Mouse (Mus musculus): ENCODE results near the gene 2210408I21Rik. TPM values are rescaled to one million over a fixed set of nuclear protein-coding genes. Genes with fewer than 3 reads are reported as not detected.
"Not testable (repeated sequence)": the region's sequence is repeated elsewhere in the genome, so short reads cannot be mapped to it uniquely, and the experiment has no call there.

The 2210408I21Rik gene
- 10.9 and 13.3 TPM in 2 replicates for polyA plus RNA-seq (2015; fragmentation: Nextera tagmentation; extraction: Ambion mirVana)

DNA sequence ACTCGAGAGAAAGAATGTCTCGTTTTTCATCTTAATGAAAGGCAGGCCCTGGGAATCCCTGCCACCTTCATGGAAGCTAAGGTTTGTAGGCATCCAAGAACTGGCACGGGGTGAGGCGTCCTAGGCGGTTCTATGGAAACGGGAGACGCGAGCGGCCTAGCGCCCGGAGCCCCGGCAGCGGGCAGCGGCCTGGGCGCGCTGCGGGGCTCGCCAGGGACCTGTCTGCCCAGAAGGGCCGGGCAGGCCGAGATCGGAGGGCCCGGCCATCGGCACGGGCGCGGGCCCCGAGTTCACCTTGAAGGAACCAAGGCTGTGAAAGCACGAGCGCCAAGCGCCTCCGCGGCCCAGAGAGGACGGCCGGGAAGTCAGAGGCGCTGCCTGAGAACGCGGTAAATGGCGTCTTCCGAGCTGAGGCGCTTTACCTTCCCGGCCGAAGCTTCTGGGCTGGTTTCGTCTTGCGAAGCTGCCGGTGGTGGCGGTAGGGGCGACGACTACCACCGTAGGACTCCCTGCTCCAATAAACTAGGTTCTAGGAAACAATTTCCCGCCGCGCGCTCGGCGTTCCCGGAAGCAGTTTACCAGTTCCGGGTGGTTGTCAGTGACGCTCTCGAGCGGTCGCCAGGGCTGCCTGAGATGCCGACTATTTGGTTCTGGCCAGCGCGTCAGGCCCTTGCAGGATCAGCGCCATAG, at the start of gene 2210408I21Rik, which contains the start of gene Slf1:
2210408I21Rik (plus strand) TSS at position 610 of the 690 bp plus-strand sequence.
Slf1 (minus strand) TSS at position 543 of the 690 bp plus-strand sequence.
- peak; percentile 99 for ATAC-seq (ENCODE audit: low read depth)
- no peaks in the 10 kb centered on the region for H3K27me3 ChIP-seq
- peak within 1 kb of the TSS; percentile 91 for H3K9ac ChIP-seq
- no peaks in the 10 kb centered on the region for H3K36me3 ChIP-seq
- H3K4me3 ChIP-seq = peak within 1 kb of the TSS; percentile 100
- peaks cover 19% of the 10 kb centered on the region for H3K4me1 ChIP-seq (replicated peaks)
- peak within 1 kb of the TSS; percentile 91 for H3K27ac ChIP-seq (replicated peaks)
- H3K4me2 ChIP-seq = peak within 1 kb of the TSS; percentile 66
- no peaks in the 10 kb centered on the region for H3K9me3 ChIP-seq
- WGBS = under 1% methylated on average over 65 of the region's 65 CpGs

- H3K4me1 ChIP-seq (replicated peaks); ATAC-seq (ENCODE audit: low read depth); H3K27ac ChIP-seq (replicated peaks); H3K27me3 ChIP-seq; H3K4me3 ChIP-seq; H3K9me3 ChIP-seq; H3K4me2 ChIP-seq; H3K9ac ChIP-seq: not testable (repeated sequence)
- peaks cover 23% of the 10 kb centered on the region for H3K36me3 ChIP-seq
- 89% methylated on average over 1 of the region's 1 CpGs for WGBS
Observed at GRCm38 (mm10) chr13:77092876-77093275, 42.5 kb upstream of the 2210408I21Rik start.

- ATAC-seq (ENCODE audit: low read depth) = no peak
- no peak overlapping the region for H3K27ac ChIP-seq (replicated peaks)
- H3K9ac ChIP-seq = no peak overlapping the region
- H3K4me2 ChIP-seq = no peak overlapping the region
- no peaks in the 10 kb centered on the region for H3K27me3 ChIP-seq
- no peaks in the 10 kb centered on the region for H3K9me3 ChIP-seq
- no peaks in the 10 kb centered on the region for H3K4me1 ChIP-seq (replicated peaks)
- peaks cover 10% of the 10 kb centered on the region for H3K36me3 ChIP-seq
- H3K4me3 ChIP-seq = no peak overlapping the region
Observed at GRCm38 (mm10) chr13:77107734-77108133, 27.6 kb upstream of the 2210408I21Rik start.

- no peak overlapping the region for H3K4me3 ChIP-seq
- no peak overlapping the region for H3K9ac ChIP-seq
- H3K27me3 ChIP-seq = no peaks in the 10 kb centered on the region
- H3K27ac ChIP-seq (replicated peaks) = no peak overlapping the region
- WGBS = 97% methylated on average over 4 of the region's 4 CpGs
- H3K4me1 ChIP-seq (replicated peaks) = no peaks in the 10 kb centered on the region
- no peaks in the 10 kb centered on the region for H3K9me3 ChIP-seq
- H3K4me2 ChIP-seq = no peak overlapping the region
- no peaks in the 10 kb centered on the region for H3K36me3 ChIP-seq
- ATAC-seq (ENCODE audit: low read depth) = no peak
Observed at GRCm38 (mm10) chr13:77118695-77119094, 16.6 kb upstream of the 2210408I21Rik start.

- no peak overlapping the region for H3K27ac ChIP-seq (replicated peaks)
- no peaks in the 10 kb centered on the region for H3K9me3 ChIP-seq
- no peak overlapping the region for H3K4me2 ChIP-seq
- ATAC-seq (ENCODE audit: low read depth) = no peak
- no peak overlapping the region for H3K9ac ChIP-seq
- no peak overlapping the region for H3K4me3 ChIP-seq
- 81% methylated on average over 3 of the region's 3 CpGs for WGBS
- peaks cover 12% of the 10 kb centered on the region; the same call in 1 of the 2 replicates for H3K36me3 ChIP-seq
- H3K4me1 ChIP-seq (replicated peaks) = no peaks in the 10 kb centered on the region
- no peaks in the 10 kb centered on the region for H3K27me3 ChIP-seq
Observed at GRCm38 (mm10) chr13:77125159-77125558, 10.2 kb upstream of the 2210408I21Rik start.

- 92% methylated on average over 2 of the region's 2 CpGs for WGBS
- Histone ChIP-seq H3K4me1 (replicated peaks) (0 out of 2 replicates have a peak, but pooled peaks cover 5% of the 10 kb centered on the region), H3K27me3 (no peaks in the 10 kb centered on the region), H3K27ac (replicated peaks) (no peak overlapping the region), H3K9ac (no peak overlapping the region), H3K4me2 (no peak overlapping the region), H3K4me3 (no peak overlapping the region), H3K9me3 (no peaks in the 10 kb centered on the region), H3K36me3 (peaks cover 12% of the 10 kb centered on the region; the same call in 1 of the 2 replicates)
- ATAC-seq (ENCODE audit: low read depth) = no peak
Observed at GRCm38 (mm10) chr13:77128240-77128639, 7.1 kb upstream of the 2210408I21Rik start.

- no peaks in the 10 kb centered on the region for H3K36me3 ChIP-seq
- H3K4me1 ChIP-seq (replicated peaks) = peaks cover 14% of the 10 kb centered on the region
- H3K27ac ChIP-seq (replicated peaks) = no peak overlapping the region
- H3K27me3 ChIP-seq = no peaks in the 10 kb centered on the region
- H3K9ac ChIP-seq = no peak overlapping the region
- WGBS = 91% methylated on average over 2 of the region's 2 CpGs
- H3K4me2 ChIP-seq = no peak overlapping the region
- no peak overlapping the region for H3K4me3 ChIP-seq
- H3K9me3 ChIP-seq = no peaks in the 10 kb centered on the region
- ATAC-seq (ENCODE audit: low read depth) = no peak
Observed at GRCm38 (mm10) chr13:77131132-77131531, 4.2 kb upstream of the 2210408I21Rik start.

DNA sequence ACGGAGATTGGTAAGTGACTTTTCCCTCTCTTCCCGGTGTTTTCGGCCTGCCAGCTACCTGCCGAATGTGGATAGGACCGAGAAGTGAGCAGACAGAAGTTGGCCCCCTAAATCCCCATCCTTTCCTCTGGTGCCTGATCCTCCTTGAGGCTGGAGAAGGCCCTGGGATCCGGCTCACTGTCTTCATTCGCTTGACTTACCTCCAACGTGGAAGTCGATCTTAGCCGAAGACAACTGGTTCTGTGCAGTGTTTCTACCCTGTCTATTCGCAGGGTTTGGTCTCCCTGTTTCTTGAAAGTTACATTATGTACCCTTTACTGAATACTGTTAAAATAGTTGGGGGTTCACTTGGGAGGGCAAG, 261 bp downstream of the 2210408I21Rik start:
- Histone ChIP-seq H3K9ac (peak overlapping the region; percentile 91), H3K4me3 (peak overlapping the region; percentile 100), H3K27me3 (no peaks in the 10 kb centered on the region), H3K9me3 (no peaks in the 10 kb centered on the region), H3K4me2 (peak overlapping the region; percentile 66), H3K36me3 (no peaks in the 10 kb centered on the region), H3K4me1 (replicated peaks) (peaks cover 19% of the 10 kb centered on the region), H3K27ac (replicated peaks) (peak overlapping the region; percentile 91)
- WGBS = 1% methylated on average over 11 of the region's 11 CpGs
- ATAC-seq (ENCODE audit: low read depth) = peak; percentile 80

DNA sequence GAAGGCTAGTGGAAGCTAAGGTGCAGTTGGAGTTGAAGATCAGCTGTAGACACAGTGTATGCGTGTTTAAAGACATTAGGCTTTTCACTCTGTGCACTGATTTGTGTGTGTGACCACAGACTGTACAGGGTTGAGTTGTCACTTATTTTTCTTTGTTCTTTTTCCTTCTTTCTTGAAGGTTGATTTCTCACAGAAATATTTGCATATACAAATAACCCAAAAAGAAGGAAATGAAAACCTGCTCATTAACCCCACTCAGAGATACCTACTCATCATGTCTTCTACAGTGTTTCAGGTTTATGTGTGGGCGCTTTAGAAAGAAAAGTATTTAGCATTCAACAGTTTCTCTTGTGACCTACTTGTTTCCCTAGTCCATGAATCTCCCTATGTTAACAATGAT, 5.5 kb downstream of the 2210408I21Rik start:
- Histone ChIP-seq H3K9me3 (no peaks in the 10 kb centered on the region), H3K36me3 (no peaks in the 10 kb centered on the region), H3K4me3 (no peak overlapping the region), H3K27ac (replicated peaks) (no peak overlapping the region), H3K9ac (no peak overlapping the region), H3K4me2 (no peak overlapping the region), H3K4me1 (replicated peaks) (peaks cover 7% of the 10 kb centered on the region), H3K27me3 (no peaks in the 10 kb centered on the region)
- 79% methylated on average over 2 of the region's 2 CpGs for WGBS
- no peak for ATAC-seq (ENCODE audit: low read depth)

- no peak overlapping the region for H3K27ac ChIP-seq (replicated peaks)
- ATAC-seq (ENCODE audit: low read depth) = no peak
Observed at GRCm38 (mm10) chr13:77177931-77178330, 42.6 kb downstream of the 2210408I21Rik start.

GRCm38 (mm10) chr13:77190606-77191005, 55.3 kb downstream of the 2210408I21Rik start:
- H3K4me1 ChIP-seq (replicated peaks) = no peaks in the 10 kb centered on the region
- H3K27ac ChIP-seq (replicated peaks) = no peak overlapping the region
- no peaks in the 10 kb centered on the region for H3K9me3 ChIP-seq
- H3K4me2 ChIP-seq = no peak overlapping the region
- peaks cover 7% of the 10 kb centered on the region; the same call in 1 of the 2 replicates for H3K36me3 ChIP-seq
- no peaks in the 10 kb centered on the region for H3K27me3 ChIP-seq
- H3K9ac ChIP-seq = no peak overlapping the region
- H3K4me3 ChIP-seq = no peak overlapping the region
- WGBS = 90% methylated on average over 8 of the region's 8 CpGs
- no peak for ATAC-seq (ENCODE audit: low read depth)

More at GRCm38 (mm10) chr13:77177931-77178330, 42.6 kb downstream of the 2210408I21Rik start:
- no peak overlapping the region for H3K9ac ChIP-seq
- H3K36me3 ChIP-seq = no peaks in the 10 kb centered on the region
- no peaks in the 10 kb centered on the region for H3K4me1 ChIP-seq (replicated peaks)
- no peaks in the 10 kb centered on the region for H3K9me3 ChIP-seq
- no peak overlapping the region for H3K4me2 ChIP-seq
- no peak overlapping the region for H3K4me3 ChIP-seq
- no peaks in the 10 kb centered on the region for H3K27me3 ChIP-seq

- Histone ChIP-seq H3K27me3 (no peaks in the 10 kb centered on the region), H3K36me3 (peaks cover 7% of the 10 kb centered on the region; the same call in 1 of the 2 replicates), H3K9me3 (no peaks in the 10 kb centered on the region), H3K9ac (no peak overlapping the region), H3K4me1 (replicated peaks) (no peaks in the 10 kb centered on the region), H3K4me2 (no peak overlapping the region), H3K4me3 (no peak overlapping the region), H3K27ac (replicated peaks) (no peak overlapping the region)
- no peak for ATAC-seq (ENCODE audit: low read depth)
- WGBS = 85% methylated on average over 2 of the region's 2 CpGs
Observed at GRCm38 (mm10) chr13:77192201-77192600, 56.9 kb downstream of the 2210408I21Rik start.

Measured in neural tube, embryonic 13.5 days (tissue).